Mouse (Mus musculus) lung, embryonic 16.5 days (tissue): ENCODE measurements around the gene Copg1. TPM values are rescaled to one million over a fixed set of nuclear protein-coding genes. Genes with fewer than 3 reads are reported as not detected.

Experiments used
- ATAC-seq: fragments of 200-750 bp; cut with Nextera tagmentation; 2 replicates; pipeline ENCODE4 v1.8.0; 2017; ENCODE audit warnings: low read depth, mild to moderate bottlenecking, moderate library complexity
- H3K27ac ChIP-seq: fragments of 300-500 bp; sonication (generic); 2 replicates; pipeline ENCODE4 v1.5.1; 2014; ENCODE audit warnings: mild to moderate bottlenecking, control low read depth, low read length
- H3K27me3 ChIP-seq: fragments of 300-500 bp; sonication (generic); 2 replicates; pipeline ENCODE4 v1.6.1; 2014; ENCODE audit warnings: low read depth, low read length, mixed read lengths; ENCODE audit not compliant: control insufficient read depth, insufficient read depth
- H3K36me3 ChIP-seq: fragments of 300-500 bp; sonication (generic); 2 replicates; pipeline ENCODE4 v1.6.1; 2014; ENCODE audit warnings: low read length; ENCODE audit not compliant: control insufficient read depth, insufficient read depth
- H3K4me1 ChIP-seq: fragments of 300-500 bp; sonication (generic); replicated peaks from 2 replicates; pipeline ENCODE4 v1.6.1; 2014; ENCODE audit warnings: low read length, mixed read lengths; ENCODE audit not compliant: control insufficient read depth, insufficient read depth
- H3K4me2 ChIP-seq: fragments of 300-500 bp; sonication (generic); 2 replicates; pipeline ENCODE4 v1.6.1; 2014; ENCODE audit warnings: low read depth, low read length, control low read depth
- H3K4me3 ChIP-seq: fragments of 300-500 bp; sonication (generic); 2 replicates; pipeline ENCODE4 v1.5.1; 2014; ENCODE audit warnings: mild to moderate bottlenecking, low read length, control low read depth
- H3K9ac ChIP-seq: fragments of 300-500 bp; sonication (generic); 2 replicates; pipeline ENCODE4 v1.6.1; 2014; ENCODE audit warnings: low read length, control low read depth
- H3K9me3 ChIP-seq: fragments of 300-500 bp; sonication (generic); 2 replicates; pipeline ENCODE4 v1.6.1; 2016; ENCODE audit warnings: low read length; ENCODE audit not compliant: control insufficient read depth
- WGBS: fragments of 180-500 bp; shearing (Covaris S2); extraction: QIAGEN DNeasy Blood & Tissue Kit; methylation state at CpG from one replicate; pipeline ENCODE4 v1.1.7; 2014; 5-methylcytosine and 5-hydroxymethylcytosine counted together
- polyA plus RNA-seq: library from polyadenylated mRNA; unstranded; fragments of >200 nt; fragmentation: Nextera tagmentation; extraction: Ambion mirVana; gene quantifications from 2 replicates; pipeline ENCODE4 v1.2.1, GENCODE M21; 2015

The Copg1 gene
- polyA plus RNA-seq, 1 experiment from 2014 or later, result 166 TPM

- Histone ChIP-seq H3K36me3 (no peaks in the 10 kb centered on the region), H3K27me3 (no peaks in the 10 kb centered on the region; the same call in 1 of the 2 replicates), H3K4me1 (peaks cover 3% of the 10 kb centered on the region), H3K27ac (no peak overlapping the region), H3K4me2 (no peak overlapping the region), H3K4me3 (no peak overlapping the region), H3K9me3 (no peaks in the 10 kb centered on the region), H3K9ac (no peak overlapping the region)
- WGBS, result 41% methylated on average over 4 of the region's 4 CpGs
- ATAC-seq, result no peak
Measured at GRCm38 (mm10) chr6:87882816-87883215, 4.8 kb upstream of the Copg1 start.

- WGBS, result 19% methylated on average over 1 of the region's 1 CpGs
- peak overlapping the region; percentile 57 for H3K27ac ChIP-seq
- no peak overlapping the region; the same call in 1 of the 2 replicates for H3K9ac ChIP-seq
Measured at GRCm38 (mm10) chr6:87886721-87887120, 893 bp upstream of the Copg1 start.

GRCm38 (mm10) chr6:87893931-87894330, 6.3 kb downstream of the Copg1 start:
- Histone ChIP-seq H3K36me3 (peaks cover 72% of the 10 kb centered on the region), H3K27ac (no peak overlapping the region), H3K4me1 (peaks cover 1% of the 10 kb centered on the region), H3K4me2 (no peak overlapping the region), H3K9me3 (no peaks in the 10 kb centered on the region), H3K4me3 (no peak overlapping the region), H3K27me3 (no peaks in the 10 kb centered on the region), H3K9ac (no peak overlapping the region)
- WGBS, result 89% methylated on average over 7 of the region's 7 CpGs
- no peak for ATAC-seq

More at GRCm38 (mm10) chr6:87886721-87887120, 893 bp upstream of the Copg1 start:
- H3K4me1 ChIP-seq, result peaks cover 11% of the 10 kb centered on the region
- H3K4me3 ChIP-seq, result no peak overlapping the region
- no peak for ATAC-seq
- H3K36me3 ChIP-seq, result peaks cover 21% of the 10 kb centered on the region
- H3K9me3 ChIP-seq, result no peaks in the 10 kb centered on the region
- no peak overlapping the region for H3K4me2 ChIP-seq
- H3K27me3 ChIP-seq, result no peaks in the 10 kb centered on the region

- Histone ChIP-seq H3K9ac (no peak overlapping the region), H3K27me3 (no peaks in the 10 kb centered on the region), H3K36me3 (peaks cover 73% of the 10 kb centered on the region), H3K4me2 (no peak overlapping the region), H3K4me1 (no peaks in the 10 kb centered on the region), H3K4me3 (no peak overlapping the region), H3K9me3 (no peaks in the 10 kb centered on the region), H3K27ac (no peak overlapping the region)
- 95% methylated on average over 10 of the region's 10 CpGs for WGBS
- no peak for ATAC-seq
Measured at GRCm38 (mm10) chr6:87898028-87898427, 10.4 kb downstream of the Copg1 start.

- Histone ChIP-seq H3K9me3 (no peaks in the 10 kb centered on the region), H3K9ac (no peak overlapping the region), H3K36me3 (peaks cover 81% of the 10 kb centered on the region), H3K27ac (no peak overlapping the region), H3K4me2 (no peak overlapping the region), H3K27me3 (no peaks in the 10 kb centered on the region), H3K4me1 (no peaks in the 10 kb centered on the region), H3K4me3 (no peak overlapping the region)
- no peak for ATAC-seq
- 52% methylated on average over 5 of the region's 5 CpGs for WGBS
Measured at GRCm38 (mm10) chr6:87906632-87907031, 19.0 kb downstream of the Copg1 start.

- Histone ChIP-seq H3K4me1 (no peaks in the 10 kb centered on the region), H3K4me3 (no peak overlapping the region), H3K9me3 (no peaks in the 10 kb centered on the region), H3K4me2 (no peak overlapping the region), H3K27me3 (no peaks in the 10 kb centered on the region), H3K36me3 (peaks cover 68% of the 10 kb centered on the region), H3K27ac (no peak overlapping the region), H3K9ac (no peak overlapping the region)
- WGBS, result 87% methylated on average over 6 of the region's 6 CpGs
- no peak for ATAC-seq
Measured at GRCm38 (mm10) chr6:87909181-87909580, 21.6 kb downstream of the Copg1 start.

- H3K4me3 ChIP-seq, result no peak overlapping the region
- ATAC-seq, result no peak
- peaks cover 11% of the 10 kb centered on the region for H3K4me1 ChIP-seq
- no peak overlapping the region for H3K4me2 ChIP-seq
- 83% methylated on average over 6 of the region's 6 CpGs for WGBS
- H3K27ac ChIP-seq, result no peak overlapping the region
- H3K9ac ChIP-seq, result no peak overlapping the region
- H3K9me3 ChIP-seq, result no peaks in the 10 kb centered on the region
- no peaks in the 10 kb centered on the region for H3K27me3 ChIP-seq
- H3K36me3 ChIP-seq, result peaks cover 47% of the 10 kb centered on the region
Measured at GRCm38 (mm10) chr6:87911559-87911958, 23.9 kb downstream of the Copg1 start.

- H3K27me3 ChIP-seq, result no peaks in the 10 kb centered on the region
- ATAC-seq, result peak; percentile 95
- H3K36me3 ChIP-seq, result peaks cover 28% of the 10 kb centered on the region
Measured at GRCm38 (mm10) chr6:87913661-87914325, 26.2 kb downstream of the Copg1 start, which contains the start of gene Hmces. Gene Hmces, plus strand, starts transcription at chr6:87913935.

GRCm38 (mm10) chr6:87914326-87915102, 26.9 kb downstream of the Copg1 start:
- no peaks in the 10 kb centered on the region for H3K27me3 ChIP-seq
- H3K9me3 ChIP-seq, result no peaks in the 10 kb centered on the region
- H3K36me3 ChIP-seq, result peaks cover 23% of the 10 kb centered on the region
- peaks cover 11% of the 10 kb centered on the region for H3K4me1 ChIP-seq
- ATAC-seq, result peak; percentile 77
- peak overlapping the region; percentile 93 for H3K4me3 ChIP-seq
- peak overlapping the region; percentile 83 for H3K4me2 ChIP-seq
- H3K9ac ChIP-seq, result peak overlapping the region; percentile 87
- peak overlapping the region; percentile 93 for H3K27ac ChIP-seq
- 3% methylated on average over 34 of the region's 35 CpGs for WGBS

More at GRCm38 (mm10) chr6:87913661-87914325, 26.2 kb downstream of the Copg1 start, which contains the start of gene Hmces:
- under 1% methylated on average over 61 of the region's 62 CpGs for WGBS
- Histone ChIP-seq H3K4me2 (peak within 1 kb of the TSS; percentile 83), H3K4me1 (peaks cover 11% of the 10 kb centered on the region), H3K27ac (peak within 1 kb of the TSS; percentile 93), H3K9ac (peak within 1 kb of the TSS; percentile 87), H3K4me3 (peak within 1 kb of the TSS; percentile 93), H3K9me3 (no peaks in the 10 kb centered on the region)
